Mouse (Mus musculus) macrophage (primary cell): ENCODE measurements around the gene Scamp4. TPM values are rescaled to one million over a fixed set of nuclear protein-coding genes. Genes with fewer than 3 reads are reported as not detected.
"Not testable (repeated sequence)": the region's sequence is repeated elsewhere in the genome, so short reads cannot be mapped to it uniquely, and the experiment has no call there.

Experiments used
- H3K27ac ChIP-seq: fragments of 350-480 bp; formaldehyde crosslinking; 2 replicates; pipeline ENCODE4 v1.9.0; 2021
- H3K36me3 ChIP-seq: fragments of 350-480 bp; formaldehyde crosslinking; 2 replicates; pipeline ENCODE4 v1.9.0; 2021; ENCODE audit errors: inconsistent target
- H3K4me3 ChIP-seq: fragments of 350-480 bp; formaldehyde crosslinking; 2 replicates; pipeline ENCODE4 v1.9.0; 2021; ENCODE audit errors: inconsistent target
- H3K79me2 ChIP-seq: fragments of 350-480 bp; formaldehyde crosslinking; 2 replicates; pipeline ENCODE4 v1.9.0; 2021; ENCODE audit errors: inconsistent target
- WGBS: methylation state at CpG from one replicate; pipeline ENCODE4 v1.1.7; 2026; ENCODE audit warnings: inconsistent platforms; ENCODE audit not compliant: missing documents; 5-methylcytosine and 5-hydroxymethylcytosine counted together
- polyA plus RNA-seq: library from polyadenylated mRNA; stranded (reverse); fragments of 250-400 nt; gene quantifications from 3 replicates; pipeline ENCODE4 v1.2.4, GENCODE M21; 2018; ENCODE audit warnings: inconsistent platforms

The Scamp4 gene
- polyA plus RNA-seq, 1 experiment from 2014 or later = 34.4 TPM

DNA sequence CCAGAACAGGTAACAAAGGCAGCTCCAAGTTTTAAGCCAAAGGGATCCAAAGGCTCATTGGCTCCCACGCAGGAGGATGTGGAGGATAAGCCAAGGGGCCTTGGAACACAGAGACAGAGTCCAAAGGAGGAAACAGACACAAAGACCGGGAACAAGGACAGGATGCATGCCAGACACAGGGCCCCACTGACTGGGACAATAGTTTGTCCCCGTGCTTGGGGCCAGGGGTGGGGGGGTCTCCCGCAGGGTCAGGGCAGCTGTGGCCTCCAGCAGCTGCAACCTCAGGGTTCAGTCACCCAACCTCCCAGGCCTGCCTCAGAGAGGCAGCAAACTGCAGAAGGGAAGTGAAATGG, 15.4 kb upstream of the Scamp4 start:
- WGBS = 42% methylated on average over 3 of the region's 4 CpGs
- Histone ChIP-seq H3K27ac (0 out of 2 replicates have a peak overlapping the region, but pooled peaks have one; percentile 4), H3K79me2 (peaks cover 52% of the 10 kb centered on the region), H3K4me3 (no peak overlapping the region), H3K36me3 (peaks cover 24% of the 10 kb centered on the region; the same call in 1 of the 2 replicates)

DNA sequence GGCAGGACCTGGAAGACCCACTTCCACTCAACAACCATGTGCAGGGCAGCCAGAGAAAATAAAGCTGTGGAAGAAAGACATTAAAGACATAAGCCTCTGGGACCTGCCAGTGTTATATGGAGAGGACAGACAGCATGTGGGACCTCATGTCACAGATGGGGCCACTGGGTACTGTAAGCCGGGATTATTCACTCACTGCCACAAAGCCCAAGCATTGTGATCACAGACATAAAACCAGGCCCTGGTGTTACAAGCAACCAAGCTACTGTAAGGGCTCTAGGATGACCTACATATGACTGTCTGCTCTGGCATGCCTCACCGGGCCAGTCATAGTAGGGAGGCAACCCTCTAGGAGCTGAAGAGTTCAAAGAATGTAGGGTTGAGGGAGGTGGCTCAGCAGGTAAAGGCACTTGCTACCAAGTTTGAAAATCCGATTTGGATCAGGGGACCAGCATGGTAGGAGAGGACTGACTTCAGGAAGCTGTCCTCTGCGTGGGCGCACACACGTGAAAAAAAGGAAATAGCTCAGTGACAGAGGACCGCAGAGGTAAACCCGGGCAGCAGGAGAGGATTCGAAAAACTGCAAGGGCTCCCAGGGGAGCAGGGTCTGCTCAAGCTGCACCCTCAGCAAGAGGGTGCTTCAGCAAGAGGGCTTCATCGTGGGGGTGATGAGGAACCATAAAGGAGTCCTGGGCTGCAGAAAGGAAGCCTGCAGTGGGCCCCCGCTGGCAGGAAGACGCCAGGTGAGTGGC, 13.4 kb upstream of the Scamp4 start:
- Histone ChIP-seq H3K36me3 (peaks cover 18% of the 10 kb centered on the region; the same call in 1 of the 2 replicates), H3K4me3 (peak overlapping the region; percentile 85), H3K27ac (peak overlapping the region; percentile 38), H3K79me2 (peaks cover 52% of the 10 kb centered on the region)
- 5% methylated on average over 11 of the region's 12 CpGs for WGBS

DNA sequence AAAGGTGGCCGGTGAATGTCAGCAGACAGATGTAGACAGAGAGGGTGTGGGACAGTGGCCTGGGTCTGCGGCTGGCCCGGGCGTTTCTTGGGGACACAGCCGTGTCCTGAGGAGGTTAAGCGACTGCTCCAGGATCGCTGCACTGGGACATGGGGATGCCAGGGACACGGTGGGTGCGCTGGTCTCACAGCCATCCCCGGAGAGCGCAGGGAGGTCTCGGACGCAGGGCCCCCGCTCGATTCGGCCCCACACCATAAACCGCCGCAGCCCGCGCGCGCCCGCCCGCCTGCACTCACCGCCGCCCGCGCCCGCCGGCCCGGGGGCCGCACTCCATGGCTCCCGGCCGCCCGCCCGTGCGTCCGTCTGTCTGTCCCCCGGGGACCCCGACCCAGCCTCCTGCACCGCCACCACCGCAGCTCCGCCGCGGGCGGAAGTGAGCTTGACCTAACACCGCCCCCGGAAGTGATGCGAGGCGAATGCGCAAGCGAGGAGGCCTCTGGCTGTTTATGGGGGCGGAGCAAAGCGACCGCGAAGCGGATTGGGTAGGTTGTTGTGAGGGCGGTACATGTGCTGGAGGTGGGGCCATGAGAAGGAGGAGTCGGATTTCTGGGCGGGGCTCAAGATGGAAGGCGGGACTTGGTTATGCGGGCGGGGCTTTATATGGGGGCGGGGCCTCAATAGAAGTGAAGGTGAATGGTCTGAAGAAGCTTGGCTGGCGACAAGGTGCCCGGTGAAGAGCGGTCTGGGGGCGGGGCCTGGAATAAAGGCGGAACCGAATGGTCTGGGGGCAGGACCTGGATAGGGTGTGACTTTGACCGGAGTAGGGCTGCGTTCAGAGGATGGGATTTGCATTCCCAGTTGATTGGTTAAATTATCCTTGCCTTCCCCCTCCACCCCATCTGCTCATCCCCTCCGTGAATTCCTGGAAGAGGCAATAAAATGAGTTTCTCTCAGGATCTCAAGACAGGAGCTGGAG, 12.5 kb upstream of the Scamp4 start, which contains the start of gene Abhd17a:
TSS of gene Abhd17a (minus strand) at position 463 of the 976 bp plus-strand sequence.
- H3K27ac ChIP-seq = peak within 1 kb of the TSS; percentile 38
- H3K79me2 ChIP-seq = peaks cover 44% of the 10 kb centered on the region
- H3K4me3 ChIP-seq = peak within 1 kb of the TSS; percentile 85
- H3K36me3 ChIP-seq = peaks cover 9% of the 10 kb centered on the region; the same call in 1 of the 2 replicates
- 2% methylated on average over 67 of the region's 73 CpGs for WGBS

DNA sequence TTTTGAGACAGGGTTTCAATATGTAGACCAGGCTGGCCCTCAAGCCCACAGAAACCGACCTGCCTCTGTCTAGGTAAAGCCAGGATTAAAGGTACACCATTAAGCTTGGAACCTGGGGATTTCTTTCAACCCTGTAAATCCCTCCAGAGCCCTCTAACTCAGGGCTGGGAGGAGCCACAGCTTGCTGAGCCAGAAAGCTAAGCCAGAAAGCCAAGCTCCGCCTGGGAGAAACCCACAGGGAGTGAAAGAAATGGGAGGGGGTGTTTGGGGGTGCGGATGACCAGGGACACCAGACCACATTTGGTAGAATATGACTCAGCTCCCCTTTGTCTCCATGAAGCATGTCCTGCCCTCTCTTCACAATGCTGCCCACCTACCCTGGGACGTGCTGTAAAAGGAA, 6.4 kb upstream of the Scamp4 start:
- H3K79me2 ChIP-seq = no peaks in the 10 kb centered on the region
- WGBS = 76% methylated on average over 4 of the region's 4 CpGs
- no peaks in the 10 kb centered on the region for H3K36me3 ChIP-seq
- no peak overlapping the region for H3K27ac ChIP-seq
- no peak overlapping the region for H3K4me3 ChIP-seq

DNA sequence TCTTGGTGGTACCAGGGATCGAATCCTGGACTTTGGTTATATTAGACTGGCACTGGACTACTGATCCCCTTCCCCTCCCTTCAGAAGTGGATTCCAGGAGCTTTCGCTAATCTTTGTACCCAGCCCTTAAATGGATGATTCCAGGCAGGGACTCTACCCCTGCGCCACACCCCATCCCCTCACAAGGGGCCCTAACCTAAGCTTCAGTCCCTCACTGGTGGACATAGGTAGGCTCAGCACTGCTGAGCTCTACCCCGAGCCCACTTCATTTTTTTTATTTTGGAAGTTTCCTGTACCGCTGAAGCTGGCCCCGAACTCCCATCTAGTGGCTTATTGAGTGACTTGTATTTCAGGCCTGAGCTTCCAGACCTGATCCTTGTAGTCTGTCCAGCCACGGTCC, 692 bp downstream of the Scamp4 start:
- H3K4me3 ChIP-seq = peak overlapping the region; percentile 78
- peaks cover 11% of the 10 kb centered on the region for H3K36me3 ChIP-seq
- H3K27ac ChIP-seq = peak overlapping the region; percentile 85
- H3K79me2 ChIP-seq = peaks cover 52% of the 10 kb centered on the region
- WGBS = 26% methylated on average over 7 of the region's 7 CpGs

DNA sequence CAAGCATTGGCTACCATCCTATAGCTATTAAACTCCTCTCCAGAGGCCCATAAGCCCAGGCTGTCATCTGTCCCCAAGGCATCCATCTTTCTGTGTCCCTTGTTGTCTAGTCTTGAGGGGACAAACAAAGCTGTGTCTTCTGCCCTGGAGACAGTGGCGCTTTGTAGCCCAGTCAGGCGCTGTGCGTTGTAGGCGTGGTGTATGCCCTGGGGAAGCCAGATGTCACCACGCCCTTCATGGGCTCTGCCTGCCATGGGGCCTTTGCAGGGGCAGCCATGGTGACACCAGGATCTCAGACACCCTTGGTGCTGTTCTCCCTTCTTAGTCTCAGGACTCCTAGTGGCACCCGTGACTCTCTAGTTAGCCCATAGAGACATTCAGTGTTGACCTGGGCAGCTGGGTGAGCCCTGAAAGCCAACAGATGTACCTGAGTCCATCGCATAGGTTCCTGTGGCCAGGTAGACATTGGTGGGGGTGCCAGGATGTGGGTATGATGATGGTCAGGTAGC, 1.4 kb downstream of the Scamp4 start:
- WGBS = 92% methylated on average over 7 of the region's 7 CpGs

DNA sequence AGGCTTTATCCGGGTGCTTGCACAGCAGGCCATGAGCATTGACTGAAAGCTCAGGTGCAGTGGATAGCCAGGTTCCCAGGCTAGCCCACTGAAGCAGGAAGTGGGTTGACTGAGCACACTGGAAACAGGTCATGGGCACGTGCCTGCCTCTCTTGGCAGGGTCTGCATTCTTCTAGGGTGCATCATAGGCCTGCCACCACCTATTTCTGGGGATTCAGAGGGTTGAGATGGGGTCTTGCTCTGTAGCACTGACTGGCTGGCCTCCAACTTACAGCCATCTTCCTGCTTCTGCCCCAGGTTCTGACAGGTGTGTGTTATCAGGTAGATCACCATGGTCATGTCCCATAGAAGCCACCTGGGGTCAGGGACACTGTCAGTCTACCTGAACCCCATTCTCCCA, 2.3 kb downstream of the Scamp4 start:
- peaks cover 11% of the 10 kb centered on the region for H3K36me3 ChIP-seq

More for the DNA sequence above, 1.4 kb downstream of the Scamp4 start:
- Histone ChIP-seq H3K27ac (peak overlapping the region; percentile 85), H3K79me2 (peaks cover 59% of the 10 kb centered on the region), H3K4me3 (peak overlapping the region; percentile 78), H3K36me3 (peaks cover 11% of the 10 kb centered on the region)

DNA sequence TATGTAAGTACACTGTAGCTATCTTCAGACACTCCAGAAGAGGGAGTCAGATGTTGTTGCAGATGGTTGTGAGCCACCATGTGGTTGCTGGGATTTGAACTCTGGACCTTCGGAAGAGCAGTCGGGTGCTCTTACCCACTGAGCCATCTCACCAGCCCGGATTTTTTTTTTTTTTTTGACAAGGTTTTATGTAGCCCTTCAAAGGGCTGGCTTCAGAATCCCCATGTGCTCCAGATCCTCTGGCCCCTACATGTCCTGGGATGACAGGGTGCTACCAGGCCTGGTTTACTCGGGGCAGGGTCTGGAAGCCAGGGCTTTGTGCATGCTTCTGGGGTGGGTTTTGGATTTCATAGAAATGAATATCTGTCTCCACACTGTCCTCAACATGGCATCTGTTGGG, 3.0 kb downstream of the Scamp4 start, which contains the start of gene Gm49322:
TSS of gene Gm49322 (plus strand) at position 301 of the 400 bp plus-strand sequence.
- H3K4me3 ChIP-seq, H3K27ac ChIP-seq: not testable (repeated sequence)
- peaks cover 11% of the 10 kb centered on the region for H3K36me3 ChIP-seq
- 100% methylated on average over 1 of the region's 4 CpGs for WGBS
- H3K79me2 ChIP-seq = peaks cover 64% of the 10 kb centered on the region

More for the DNA sequence above, 2.3 kb downstream of the Scamp4 start:
- 83% methylated on average over 2 of the region's 2 CpGs for WGBS
- Histone ChIP-seq H3K27ac (no peak overlapping the region), H3K79me2 (peaks cover 64% of the 10 kb centered on the region), H3K4me3 (no peak overlapping the region)

DNA sequence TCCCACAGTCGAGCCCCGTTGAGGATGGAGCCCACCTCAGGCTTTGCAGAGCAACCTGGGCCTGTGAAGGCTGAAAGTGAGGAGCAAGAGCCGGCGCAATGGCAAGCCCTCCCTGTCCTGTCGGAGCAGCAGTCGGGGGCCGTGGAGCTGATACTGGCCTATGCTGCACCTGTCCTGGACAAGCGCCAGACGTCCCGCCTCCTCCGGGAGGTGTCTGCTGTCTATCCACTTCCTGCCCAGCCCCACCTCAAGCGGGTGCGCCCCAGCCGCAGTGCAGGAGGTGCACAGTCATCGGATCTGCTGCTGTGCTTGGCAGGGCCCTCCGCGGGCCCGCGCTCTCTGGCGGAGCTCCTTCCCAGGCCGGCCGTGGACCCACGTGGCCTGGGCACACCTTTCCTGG, 3.6 kb downstream of the Scamp4 start:
- WGBS = 83% methylated on average over 23 of the region's 23 CpGs
- Histone ChIP-seq H3K36me3 (peaks cover 11% of the 10 kb centered on the region), H3K27ac (no peak overlapping the region), H3K79me2 (peaks cover 64% of the 10 kb centered on the region), H3K4me3 (no peak overlapping the region)

DNA sequence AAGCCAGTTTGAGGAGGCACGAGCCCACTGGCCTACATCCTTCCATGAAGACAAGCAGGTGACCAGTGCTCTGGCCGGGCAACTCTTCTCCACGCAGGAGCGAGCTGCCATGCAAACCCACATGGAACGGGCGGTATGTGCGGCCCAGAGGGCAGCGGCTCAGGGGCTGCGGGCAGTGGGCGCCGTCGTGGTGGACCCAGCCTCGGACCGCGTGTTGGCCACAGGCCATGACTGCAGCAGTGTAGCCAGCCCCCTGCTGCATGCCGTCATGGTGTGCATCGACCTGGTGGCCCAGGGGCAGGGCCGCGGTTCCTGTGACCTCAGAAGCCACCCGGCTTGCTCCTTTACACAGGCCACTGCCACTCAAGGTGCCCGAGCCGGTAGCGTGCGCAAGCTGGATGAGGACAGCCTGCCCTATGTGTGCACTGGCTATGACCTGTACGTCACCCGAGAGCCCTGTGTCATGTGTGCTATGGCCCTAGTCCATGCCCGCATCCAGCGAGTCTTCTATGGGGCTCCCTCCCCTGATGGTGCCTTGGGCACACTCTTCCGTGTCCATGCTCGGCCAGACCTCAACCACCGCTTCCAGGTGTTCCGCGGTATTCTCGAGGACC, 4.2 kb downstream of the Scamp4 start:
- Histone ChIP-seq H3K27ac (no peak overlapping the region), H3K36me3 (peaks cover 11% of the 10 kb centered on the region)
- WGBS = 94% methylated on average over 28 of the region's 34 CpGs

DNA sequence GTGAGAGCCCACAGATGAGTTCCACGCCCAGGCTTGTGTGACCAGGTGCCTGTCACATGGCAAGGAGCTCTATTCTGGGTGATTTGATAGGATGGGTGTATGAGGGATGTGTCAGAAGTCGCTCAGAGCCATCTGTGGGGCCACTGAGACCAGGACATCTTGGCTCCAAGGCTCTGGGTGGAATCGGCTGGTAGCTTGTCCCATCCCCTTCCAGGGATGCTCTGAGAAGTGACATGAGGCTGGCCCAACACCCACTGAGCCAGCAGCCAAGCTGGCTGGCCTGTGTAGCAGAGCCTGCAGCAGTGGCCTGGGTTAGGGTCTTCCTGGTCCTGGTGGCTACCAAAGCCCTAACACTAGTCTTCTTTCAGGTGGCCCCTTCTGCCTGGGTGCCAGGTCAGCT, 5.8 kb downstream of the Scamp4 start:
- H3K27ac ChIP-seq = no peak overlapping the region
- WGBS = 98% methylated on average over 3 of the region's 3 CpGs
- peaks cover 11% of the 10 kb centered on the region for H3K36me3 ChIP-seq
- peaks cover 61% of the 10 kb centered on the region for H3K79me2 ChIP-seq
- no peak overlapping the region for H3K4me3 ChIP-seq

More for the DNA sequence above, 4.2 kb downstream of the Scamp4 start:
- no peak overlapping the region for H3K4me3 ChIP-seq
- H3K79me2 ChIP-seq = peaks cover 64% of the 10 kb centered on the region

DNA sequence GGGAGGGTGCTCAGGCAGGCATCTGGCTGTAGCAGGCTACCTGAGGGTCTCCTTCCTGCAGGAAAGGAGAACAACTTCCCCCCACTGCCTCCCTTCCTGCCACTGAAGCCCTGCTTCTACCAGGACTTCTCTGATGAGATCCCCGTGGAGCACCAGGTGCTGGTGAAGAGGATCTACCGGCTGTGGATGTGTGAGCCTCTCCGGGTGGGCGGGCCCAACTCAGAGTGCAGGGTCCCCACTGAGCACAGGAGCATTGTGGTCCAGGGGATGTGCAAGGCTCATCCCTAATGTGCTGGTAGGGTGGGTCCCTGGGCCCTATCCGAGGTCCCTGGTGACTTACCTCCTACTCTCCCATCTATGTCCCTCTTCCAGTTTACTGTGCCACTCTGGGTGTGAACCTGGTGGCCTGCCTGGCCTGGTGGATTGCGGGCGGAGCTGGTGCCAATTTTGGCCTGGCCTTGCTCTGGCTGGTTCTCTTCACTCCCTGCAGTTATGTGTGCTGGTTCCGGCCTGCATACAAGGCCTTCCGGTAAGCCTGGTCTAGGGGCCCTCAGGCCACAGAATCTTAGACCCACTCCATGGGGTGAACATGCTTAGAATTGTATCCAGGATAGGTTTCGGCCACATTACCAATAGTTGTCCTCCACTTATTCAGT, 6.7 kb downstream of the Scamp4 start:
- H3K79me2 ChIP-seq = peaks cover 52% of the 10 kb centered on the region
- H3K36me3 ChIP-seq = peaks cover 15% of the 10 kb centered on the region
- WGBS = 91% methylated on average over 9 of the region's 10 CpGs
- H3K4me3 ChIP-seq = no peak overlapping the region
- no peak overlapping the region for H3K27ac ChIP-seq

DNA sequence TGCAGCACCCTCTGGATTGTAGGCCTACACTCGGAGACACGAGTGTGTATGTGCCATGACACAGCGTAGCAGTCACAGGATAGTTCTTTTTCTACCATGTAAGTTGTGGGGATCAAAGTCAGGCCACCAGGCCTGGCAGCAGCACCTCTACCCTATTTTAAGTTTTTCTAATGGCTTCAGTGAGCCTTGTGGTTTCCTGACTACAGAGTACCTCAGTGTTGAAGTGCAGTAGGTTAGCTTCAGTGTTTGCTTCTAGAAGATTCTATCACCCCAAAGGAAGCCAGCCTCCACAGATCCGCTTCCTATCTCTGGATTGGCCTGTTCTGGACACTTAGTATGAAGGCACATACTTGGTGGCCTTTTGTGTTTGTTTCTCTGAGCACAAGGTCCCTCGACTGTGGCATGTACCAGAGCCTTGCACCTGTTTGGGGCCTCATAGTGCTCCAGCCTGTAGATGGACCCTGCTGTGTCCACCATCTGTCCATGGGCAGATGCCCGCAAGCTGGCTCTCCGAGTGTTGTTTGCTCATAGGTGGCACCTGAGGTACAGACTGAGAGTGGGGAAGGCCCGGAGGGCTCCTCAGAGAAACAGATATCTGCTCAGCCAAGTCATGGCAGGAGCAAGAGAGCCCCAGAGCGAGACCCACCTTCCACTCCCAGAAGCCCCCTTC, 7.6 kb downstream of the Scamp4 start:
- H3K79me2 ChIP-seq = peaks cover 43% of the 10 kb centered on the region
- peaks cover 23% of the 10 kb centered on the region for H3K36me3 ChIP-seq
- H3K4me3 ChIP-seq = no peak overlapping the region
- H3K27ac ChIP-seq = peak overlapping the region; percentile 10; the same call in 1 of the 2 replicates
- 74% methylated on average over 9 of the region's 9 CpGs for WGBS
